Mouse (Mus musculus): ENCODE measurements around the gene Wipf1.

Wipf1 gene

DNA sequence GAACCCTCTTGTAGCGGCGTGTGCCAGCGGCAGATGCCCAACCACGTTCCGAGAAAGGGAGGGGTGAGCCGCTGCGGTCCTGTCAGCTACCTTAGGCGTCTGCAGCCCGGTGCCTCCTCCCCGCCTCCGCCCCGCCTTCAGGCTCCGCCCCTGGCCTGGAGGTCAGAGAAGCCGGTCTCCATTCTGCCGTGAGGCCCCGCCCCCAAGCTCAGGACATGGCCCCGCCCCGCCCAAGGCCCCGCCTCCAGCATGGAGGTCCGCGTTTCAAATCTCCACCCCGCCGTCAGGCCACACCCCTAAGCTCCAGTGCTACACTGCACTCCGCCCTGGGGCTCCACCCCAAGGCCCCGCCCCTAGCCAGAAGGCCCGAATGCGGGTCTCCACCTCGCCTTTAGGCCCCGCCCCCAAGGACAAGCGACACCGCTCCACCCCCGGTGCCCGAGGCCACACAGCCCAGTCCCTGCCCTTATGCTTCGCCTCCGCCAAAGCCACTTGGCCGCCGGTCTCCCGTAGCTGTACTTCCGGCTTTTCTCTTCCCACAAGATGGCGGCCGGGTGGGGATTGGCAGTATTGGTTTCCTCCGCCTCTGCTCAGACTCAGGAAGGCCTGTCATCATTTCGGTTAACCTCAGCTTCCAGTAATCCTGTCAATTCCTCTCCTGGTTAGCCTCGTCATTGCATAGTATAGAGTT, 143.0 kb downstream of the Wipf1 start, which contains the start of gene Gpr155:
TSS of gene Gpr155 (minus strand) at position 217 of the 691 bp plus-strand sequence.
- DNase-seq (ENCODE audit: low spot score in 2 of 2), result peak; percentile 96 to 99

DNA sequence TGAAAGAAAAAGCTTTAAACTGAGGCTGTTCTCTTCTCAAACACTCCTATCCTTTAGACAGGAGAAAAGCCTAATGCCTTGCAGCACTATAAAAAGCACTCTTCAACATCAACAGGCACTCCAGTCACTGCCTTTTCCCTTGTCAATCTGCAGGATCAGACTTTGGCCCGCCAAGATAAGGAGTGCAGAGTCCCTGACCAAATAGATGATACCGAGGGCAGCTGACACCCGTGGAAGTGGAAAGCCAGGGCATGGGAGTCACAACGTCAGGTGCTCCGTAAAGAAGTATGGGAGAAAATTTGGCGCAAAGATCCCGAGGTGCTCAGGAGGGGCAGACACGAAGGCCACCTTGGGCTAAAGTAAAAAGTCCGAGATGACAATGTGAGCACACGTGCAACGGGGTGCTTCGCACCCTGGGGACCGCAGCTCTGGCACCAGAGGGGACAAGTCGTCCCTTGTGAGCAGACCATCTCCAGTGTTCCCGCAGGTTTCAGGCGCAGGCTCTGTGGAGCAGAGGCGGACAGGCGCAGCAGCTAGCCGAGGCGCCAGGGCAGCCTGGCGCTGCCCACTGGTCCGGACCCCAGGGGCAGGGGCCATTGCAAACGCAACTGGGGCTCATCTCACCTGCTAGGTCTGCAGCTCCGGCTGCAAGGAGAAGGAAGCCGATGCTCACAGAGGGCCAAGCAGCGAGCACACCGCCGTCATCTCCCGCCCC, 143.7 kb downstream of the Wipf1 start:
- DNase-seq (ENCODE audit: low spot score in 2 of 2), result no peak

DNA sequence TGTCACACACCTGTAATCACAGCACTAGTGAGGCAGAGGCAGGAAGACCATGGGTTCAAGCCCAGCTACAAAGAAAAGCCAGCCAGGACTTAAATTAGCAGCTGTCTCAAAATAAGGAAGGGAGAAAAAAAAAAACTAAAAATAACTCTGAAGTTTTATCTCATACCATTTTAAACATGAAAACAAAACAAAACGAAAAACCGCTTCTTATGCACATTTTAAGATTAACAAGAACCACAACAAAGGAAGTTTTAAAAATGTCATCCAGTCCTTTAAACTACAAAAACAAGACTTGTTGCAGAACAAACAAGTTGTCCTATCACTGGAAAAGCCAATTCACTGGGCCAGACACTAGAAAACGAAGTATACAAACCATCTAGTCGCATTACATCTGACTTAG, 144.4 kb downstream of the Wipf1 start:
- DNase-seq (ENCODE audit: low spot score in 2 of 2), result no peak

DNA sequence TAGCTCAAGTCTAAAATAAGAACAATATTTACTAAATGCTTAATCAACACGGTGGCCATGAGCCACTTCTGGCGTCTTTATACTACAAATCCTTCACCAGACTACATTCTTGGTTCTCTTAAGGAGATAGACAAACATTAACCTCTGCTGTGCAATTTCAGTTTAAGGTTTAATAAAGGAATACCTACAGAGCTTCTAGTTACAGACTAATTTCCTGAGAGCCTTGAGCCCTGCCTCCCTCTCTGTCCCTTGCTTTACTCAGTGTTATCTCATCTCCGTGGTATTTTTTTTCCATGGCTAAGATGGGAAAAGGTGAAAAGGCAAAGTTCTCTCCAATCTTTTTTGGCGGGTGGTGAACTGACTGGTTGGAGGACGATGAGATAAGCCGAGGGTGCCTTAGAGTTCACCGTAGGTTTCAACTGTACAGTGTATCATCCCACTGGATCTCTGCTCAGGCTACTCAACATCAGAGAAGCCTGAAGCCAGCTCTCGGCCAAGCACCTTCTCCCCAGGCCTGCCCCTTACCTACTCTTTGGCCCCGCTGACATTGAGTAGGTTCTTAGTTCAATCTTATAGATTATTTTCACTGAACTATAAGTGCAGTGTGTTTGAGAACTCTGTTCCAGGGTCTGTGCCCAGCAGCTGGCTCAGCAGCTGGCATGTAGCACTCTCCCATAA, 149.1 kb downstream of the Wipf1 start:
- no peak for DNase-seq (ENCODE audit: low spot score in 2 of 2)

DNA sequence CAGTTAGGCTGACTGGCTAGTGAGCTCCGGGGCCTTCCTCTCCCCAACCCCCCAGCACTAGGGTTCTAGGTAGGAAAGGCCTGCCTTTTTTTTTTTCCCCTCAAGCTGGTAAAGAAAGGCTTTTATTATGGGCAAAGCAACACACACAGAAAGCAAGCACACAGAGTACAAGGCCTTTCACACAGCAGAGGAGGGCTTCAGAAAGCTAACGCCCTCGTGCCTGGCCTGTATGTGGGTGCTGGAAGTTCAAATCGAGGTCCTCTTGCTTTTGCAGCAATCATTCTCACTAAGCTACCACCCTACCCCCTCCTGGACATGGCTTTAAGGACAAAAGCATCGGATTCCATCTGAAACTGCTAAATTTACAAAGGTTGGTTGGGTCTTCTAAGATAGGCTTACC, 149.9 kb downstream of the Wipf1 start:
- no peak for DNase-seq (ENCODE audit: low spot score in 2 of 2)
